ENCODE assay signal across 9 mouse cellular contexts in genomic region chr4:117190660-117191059, GRCm38 (mm10). TPM values are rescaled to one million over a fixed set of nuclear protein-coding genes. Genes with fewer than 3 reads are reported as not detected.
DNase-seq lines count a peak whose midpoint lies in the region; ATAC-seq lines count a peak whose summit lies in the region.
"Had no signal": no experiment of that assay in that cellular context is flagged by ENCODE, and none has a peak within 500 bp of the region (broad histone marks: within the 10 kb centered on the region; RNA-seq: fewer than 3 reads in every experiment).

No protein-coding gene starts in this region.

- WGBS in kidney, embryonic 16.5 days, result 59% methylated on average over 7 of the region's 7 CpGs
- WGBS in embryonic facial prominence, embryonic 10.5 days, result 71% methylated on average over 7 of the region's 7 CpGs
- WGBS in hindbrain, embryonic 16.5 days, result 69% methylated on average over 7 of the region's 7 CpGs
- WGBS in midbrain, embryonic 16.5 days, result 71% methylated on average over 7 of the region's 7 CpGs

- no peak for DNase-seq in kidney, postnatal 4 days
- DNase-seq in embryonic facial prominence, embryonic 10.5 days (ENCODE audit: low spot score), result no peak
- no peak for DNase-seq in thymus, postnatal 10 days (ENCODE audit: low spot score in 2 of 2)
- DNase-seq in right cerebral cortex, postnatal 14 days, result no peak
- DNase-seq in right cerebral cortex, postnatal 4 days, result no peak
- DNase-seq: right cerebral cortex, adult 18-20 months had no signal

- ATAC-seq in kidney, embryonic 16.5 days (ENCODE audit: low FRiP score, low TSS enrichment), result no peak
- no peak for ATAC-seq in hindbrain, embryonic 16.5 days
- ATAC-seq in midbrain, embryonic 16.5 days, result no peak

- H3K4me3 ChIP-seq in kidney, embryonic 16.5 days (ENCODE audit: low read length), result no peak overlapping the region
- no peak overlapping the region for H3K4me3 ChIP-seq in embryonic facial prominence, embryonic 10.5 days
- H3K4me3 ChIP-seq in hindbrain, embryonic 16.5 days (ENCODE audit: low read length), result no peak overlapping the region
- no peak overlapping the region for H3K4me3 ChIP-seq in midbrain, embryonic 16.5 days (ENCODE audit: low read depth, low read length)

- peak overlapping the region; percentile 84 for H3K27ac ChIP-seq in kidney, embryonic 16.5 days (ENCODE audit: low read length)
- H3K27ac ChIP-seq in embryonic facial prominence, embryonic 10.5 days (replicated peaks), result 0 out of 2 replicates have a peak overlapping the region, but pooled peaks have one; percentile 7
- H3K27ac ChIP-seq in hindbrain, embryonic 16.5 days (ENCODE audit: low read depth, low read length), result no peak overlapping the region
- H3K27ac ChIP-seq in midbrain, embryonic 16.5 days (ENCODE audit: low read length), result no peak overlapping the region

- 0 out of 2 replicates have a peak overlapping the region, but pooled peaks have one; percentile 16 for H3K4me2 ChIP-seq in kidney, embryonic 16.5 days (replicated peaks; ENCODE audit: low read depth, low read length)
- H3K4me2 ChIP-seq in hindbrain, embryonic 16.5 days (ENCODE audit: low read length), result no peak overlapping the region
- H3K4me2 ChIP-seq in midbrain, embryonic 16.5 days (ENCODE audit: low read length), result no peak overlapping the region

- no peaks in the 10 kb centered on the region; the same call in 1 of the 2 replicates for H3K4me1 ChIP-seq in kidney, embryonic 16.5 days (ENCODE audit: insufficient read depth, low read length)
- H3K4me1 ChIP-seq in embryonic facial prominence, embryonic 10.5 days, result peaks cover 6% of the 10 kb centered on the region; the same call in 1 of the 2 replicates
- H3K4me1 ChIP-seq in hindbrain, embryonic 16.5 days (ENCODE audit: control insufficient read depth, insufficient read depth, low read depth, low read length), result no peaks in the 10 kb centered on the region
- peaks cover 6% of the 10 kb centered on the region; the same call in 1 of the 2 replicates for H3K4me1 ChIP-seq in midbrain, embryonic 16.5 days (ENCODE audit: control insufficient read depth, insufficient read depth, low read length)

- no peaks in the 10 kb centered on the region for H3K27me3 ChIP-seq in kidney, embryonic 16.5 days (ENCODE audit: insufficient read depth, low read length)
- H3K27me3 ChIP-seq in embryonic facial prominence, embryonic 10.5 days (replicated peaks; ENCODE audit: low read depth, poor library complexity, severe bottlenecking), result no peaks in the 10 kb centered on the region
- no peaks in the 10 kb centered on the region for H3K27me3 ChIP-seq in hindbrain, embryonic 16.5 days (replicated peaks; ENCODE audit: control insufficient read depth, insufficient read depth, low read length)
- no peaks in the 10 kb centered on the region for H3K27me3 ChIP-seq in midbrain, embryonic 16.5 days (ENCODE audit: control insufficient read depth, insufficient read depth, low read depth, low read length)

- no peak overlapping the region for H3K9ac ChIP-seq in kidney, embryonic 16.5 days (replicated peaks; ENCODE audit: low read length)
- 0 out of 2 replicates have a peak overlapping the region, but pooled peaks have one; percentile 6 for H3K9ac ChIP-seq in hindbrain, embryonic 16.5 days (ENCODE audit: low read depth, low read length)
- H3K9ac ChIP-seq in midbrain, embryonic 16.5 days (ENCODE audit: low read depth, low read length), result peak overlapping the region; percentile 50; the same call in 1 of the 2 replicates

- H3K9me3 ChIP-seq in kidney, embryonic 16.5 days (ENCODE audit: low read length), result peaks cover 3% of the 10 kb centered on the region; the same call in 1 of the 2 replicates
- 0 out of 2 replicates have a peak, but pooled peaks cover 2% of the 10 kb centered on the region for H3K9me3 ChIP-seq in embryonic facial prominence, embryonic 10.5 days
- H3K9me3 ChIP-seq in hindbrain, embryonic 16.5 days (ENCODE audit: control insufficient read depth, low read length), result no peaks in the 10 kb centered on the region
- no peaks in the 10 kb centered on the region for H3K9me3 ChIP-seq in midbrain, embryonic 16.5 days (replicated peaks; ENCODE audit: control insufficient read depth, low read length, poor library complexity, severe bottlenecking)

- H3K36me3 ChIP-seq in kidney, embryonic 16.5 days (ENCODE audit: insufficient read depth, low read length), result no peaks in the 10 kb centered on the region
- H3K36me3 ChIP-seq in embryonic facial prominence, embryonic 10.5 days (replicated peaks), result no peaks in the 10 kb centered on the region
- no peaks in the 10 kb centered on the region for H3K36me3 ChIP-seq in hindbrain, embryonic 16.5 days (ENCODE audit: control insufficient read depth, insufficient read depth, low read length)
- H3K36me3 ChIP-seq in midbrain, embryonic 16.5 days (ENCODE audit: control insufficient read depth, insufficient read depth, low read length), result no peaks in the 10 kb centered on the region

RNA-seq across cellular contexts. Expression of gene Kif2c, which starts 8.2 kb away (rescaled TPM):
- 71.8 and 75.6 TPM in 2 replicates for polyA plus RNA-seq in kidney, embryonic 16.5 days (2015; fragmentation: Nextera tagmentation; extraction: Ambion mirVana)
- polyA plus RNA-seq in embryonic facial prominence, embryonic 10.5 days (2016; fragmentation: Nextera tagmentation; extraction: Ambion mirVana), result 115 and 119 TPM in 2 replicates
- 10.1 and 14.0 TPM in 2 replicates for polyA plus RNA-seq in hindbrain, embryonic 16.5 days (2015; fragmentation: Nextera tagmentation; extraction: Ambion mirVana)
- 6.4 and 7.3 TPM in 2 replicates for polyA plus RNA-seq in midbrain, embryonic 16.5 days (2015; fragmentation: Nextera tagmentation; extraction: Ambion mirVana)

RNA-seq across cellular contexts. Expression of gene Rps8, which starts 34.6 kb away (rescaled TPM):
- polyA plus RNA-seq in kidney, embryonic 16.5 days (2015; fragmentation: Nextera tagmentation; extraction: Ambion mirVana), result 746 and 795 TPM in 2 replicates
- polyA plus RNA-seq in embryonic facial prominence, embryonic 10.5 days (2016; fragmentation: Nextera tagmentation; extraction: Ambion mirVana), result 897 and 923 TPM in 2 replicates
- polyA plus RNA-seq in hindbrain, embryonic 16.5 days (2015; fragmentation: Nextera tagmentation; extraction: Ambion mirVana), result 320 and 403 TPM in 2 replicates
- polyA plus RNA-seq in midbrain, embryonic 16.5 days (2015; fragmentation: Nextera tagmentation; extraction: Ambion mirVana), result 381 and 382 TPM in 2 replicates

RNA-seq across cellular contexts. Expression of gene Plk3, which starts 56.9 kb away (rescaled TPM):
- polyA plus RNA-seq in kidney, embryonic 16.5 days (2015; fragmentation: Nextera tagmentation; extraction: Ambion mirVana), result 3.1 and 3.7 TPM in 2 replicates
- 7.9 and 15.1 TPM in 2 replicates for polyA plus RNA-seq in embryonic facial prominence, embryonic 10.5 days (2016; fragmentation: Nextera tagmentation; extraction: Ambion mirVana)
- 24.0 and 24.8 TPM in 2 replicates for polyA plus RNA-seq in hindbrain, embryonic 16.5 days (2015; fragmentation: Nextera tagmentation; extraction: Ambion mirVana)
- polyA plus RNA-seq in midbrain, embryonic 16.5 days (2015; fragmentation: Nextera tagmentation; extraction: Ambion mirVana), result 18.7 TPM in 2 replicates

Comparison
In these comparisons a context has a peak if more than half of its experiments do, and no peak if none do; other contexts are left out.
1. H3K27ac ChIP-seq: peak in kidney, embryonic 16.5 days (single experiment) and embryonic facial prominence, embryonic 10.5 days (single experiment); none in hindbrain, embryonic 16.5 days (single experiment) and midbrain, embryonic 16.5 days (single experiment).